Mouse (Mus musculus) embryo, embryonic 10.5 days (tissue): ENCODE measurements around the gene Ccn2.
"Not testable (repeated sequence)": the region's sequence is repeated elsewhere in the genome, so short reads cannot be mapped to it uniquely, and the experiment has no call there.

Experiments
- DNase-seq: peaks from one replicate; pipeline ENCODE4 v3.0.0-alpha.2; 2015; ENCODE audit warnings: low spot score

The Ccn2 gene

DNA sequence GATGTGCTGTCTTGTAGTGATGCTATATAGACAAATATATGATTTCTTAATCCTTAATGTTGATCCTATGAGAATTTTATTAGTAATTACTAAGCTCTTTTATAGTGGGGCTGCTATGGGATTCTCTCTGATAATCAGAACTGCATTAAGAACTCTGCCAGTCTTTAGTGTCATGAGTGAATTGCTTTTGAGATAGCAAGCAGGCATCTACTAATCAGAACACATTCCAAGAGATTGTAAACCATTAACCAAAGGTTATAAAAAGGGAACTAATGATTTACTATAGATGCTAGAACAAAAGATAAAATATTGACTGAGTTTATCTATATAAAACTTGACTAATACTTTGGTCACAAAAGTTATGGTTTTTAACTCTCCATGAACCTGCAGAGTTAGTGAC is 8.5 kb downstream of the Ccn2 start:
- DNase-seq = no peak

DNA sequence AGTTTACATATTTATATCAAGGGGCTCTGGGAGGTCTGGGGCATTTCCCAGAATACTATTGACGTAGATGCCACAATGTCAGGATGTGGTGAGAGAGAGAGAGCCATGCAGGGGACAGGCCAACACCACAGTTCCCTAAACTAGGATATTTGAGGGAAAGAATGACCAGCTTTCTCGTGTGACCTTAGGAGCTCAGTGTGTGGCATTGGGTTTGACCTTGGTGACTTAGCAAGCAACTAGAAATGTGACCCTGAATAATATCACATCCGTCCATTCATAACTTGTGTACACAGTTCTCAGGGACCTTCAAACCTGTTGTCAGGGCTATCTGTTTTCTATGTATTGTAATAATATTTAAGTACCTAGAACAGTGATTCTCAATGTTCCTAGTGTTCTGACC is 13.9 kb downstream of the Ccn2 start:
- no peak for DNase-seq

DNA sequence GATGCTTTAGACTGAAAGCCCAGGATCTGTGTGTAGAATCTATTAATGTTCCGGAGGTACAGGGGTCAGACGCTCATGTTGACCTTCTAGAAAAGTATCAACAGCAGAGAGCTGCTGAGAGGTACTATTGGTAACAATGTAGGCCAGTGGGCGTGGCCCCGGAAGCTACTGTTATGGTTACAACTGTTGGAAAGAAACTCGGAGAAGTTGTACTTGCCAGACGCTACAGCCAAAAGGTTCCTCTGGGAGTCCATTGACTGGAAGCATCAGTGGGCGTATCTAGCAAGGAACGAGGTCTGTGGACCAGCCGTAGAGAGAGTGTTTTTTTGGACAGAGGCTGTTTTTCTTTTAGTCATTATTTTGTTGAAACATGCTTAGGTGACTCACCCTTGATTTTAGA is 14.5 kb downstream of the Ccn2 start:
- no peak for DNase-seq

DNA sequence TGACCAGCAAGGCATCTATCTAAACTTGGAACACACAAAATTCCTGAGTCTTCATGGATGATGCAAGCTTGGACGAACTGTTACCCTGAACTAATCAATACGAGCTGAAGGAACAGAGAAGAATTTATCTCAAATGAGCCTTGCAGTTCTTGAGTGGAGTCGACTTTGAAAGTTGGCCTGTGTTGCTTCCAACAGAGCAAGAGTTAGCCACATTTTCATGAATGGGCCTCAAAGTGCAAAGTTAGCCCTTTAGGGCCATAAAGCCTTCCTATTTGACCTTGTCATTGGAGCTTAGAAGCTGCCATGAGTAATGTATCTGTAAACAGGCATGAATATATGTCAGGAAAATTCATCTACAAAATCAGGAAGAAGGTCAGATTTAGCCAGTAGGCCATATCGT is 19.5 kb downstream of the Ccn2 start:
- no peak for DNase-seq

DNA sequence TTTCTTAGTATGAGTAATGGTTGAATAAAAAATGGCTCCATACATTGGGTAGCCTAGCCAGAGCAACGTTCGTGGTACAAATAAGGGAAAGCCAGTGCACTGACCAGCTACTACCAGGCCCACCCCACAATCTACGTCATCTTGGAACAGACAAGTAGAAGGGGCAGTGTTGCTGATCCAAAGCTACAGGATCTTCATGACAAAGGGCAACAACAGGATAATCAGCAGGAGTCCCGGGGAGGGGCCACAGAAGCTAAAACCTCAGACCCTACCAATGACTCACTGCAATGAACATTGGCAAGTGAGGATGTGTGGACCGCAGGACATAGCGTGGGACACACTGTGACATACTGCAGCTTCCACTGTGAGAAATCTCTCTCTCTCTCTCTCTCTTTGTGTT is 20.6 kb downstream of the Ccn2 start:
- DNase-seq = no peak

DNA sequence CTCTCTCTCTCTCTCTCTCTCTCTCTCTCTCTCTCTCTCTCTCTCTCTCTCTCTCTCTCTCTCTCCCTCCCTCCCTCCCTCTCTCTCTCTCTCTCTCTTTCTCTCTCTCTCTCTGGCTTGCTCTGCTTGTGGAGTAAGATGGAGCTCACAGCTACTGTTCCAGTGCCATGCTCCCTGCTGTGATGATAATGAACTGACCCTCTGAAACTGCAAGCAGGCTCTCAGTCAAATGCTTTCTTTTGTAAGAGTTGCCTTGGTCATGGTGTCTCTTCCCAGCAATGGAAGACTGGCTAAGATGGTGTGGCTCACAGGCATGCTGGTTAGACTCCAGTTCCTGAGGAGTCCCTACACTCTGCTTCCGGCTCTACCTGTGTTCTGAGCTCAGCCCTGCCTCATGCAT is 21.3 kb downstream of the Ccn2 start:
- DNase-seq = not testable (repeated sequence)

DNA sequence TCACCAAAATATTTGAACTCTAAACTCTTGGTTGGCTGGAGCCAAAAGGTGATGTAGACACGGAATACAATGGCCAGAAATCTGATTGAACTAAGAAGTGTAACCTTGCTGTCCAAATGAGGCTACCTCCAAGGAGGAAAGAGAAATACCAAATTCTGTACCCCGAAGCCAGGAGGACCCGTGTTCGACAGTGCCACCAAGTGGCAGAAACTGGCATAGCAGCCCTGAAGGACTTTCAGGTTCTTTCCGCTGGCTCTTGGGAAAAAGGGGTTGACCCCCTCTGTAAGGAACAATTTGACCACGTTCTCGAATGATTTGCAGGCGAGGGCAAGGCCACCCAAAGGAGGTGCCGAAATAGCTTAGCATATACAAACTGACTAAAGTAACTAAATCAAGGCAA is 26.3 kb downstream of the Ccn2 start:
- peak; percentile 74 for DNase-seq

DNA sequence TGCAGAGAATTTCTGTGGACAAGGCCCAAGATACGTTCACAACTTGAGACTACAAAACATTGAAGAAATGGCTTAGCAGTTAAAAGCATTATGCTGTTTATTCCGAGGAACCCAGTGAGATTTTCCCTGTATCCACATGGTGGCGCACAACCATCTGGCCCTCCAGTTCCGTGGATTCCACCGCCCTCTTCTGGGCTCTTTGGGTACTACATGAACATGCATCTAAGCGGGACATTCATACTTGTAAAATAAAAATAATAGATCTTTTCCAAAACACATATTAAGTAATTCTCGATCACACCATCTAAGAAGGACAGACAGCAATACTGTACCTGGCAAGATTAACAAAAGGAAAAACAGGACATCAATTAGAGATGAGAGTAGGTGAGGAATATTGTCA is 27.3 kb downstream of the Ccn2 start:
- peak; percentile 84 for DNase-seq

DNA sequence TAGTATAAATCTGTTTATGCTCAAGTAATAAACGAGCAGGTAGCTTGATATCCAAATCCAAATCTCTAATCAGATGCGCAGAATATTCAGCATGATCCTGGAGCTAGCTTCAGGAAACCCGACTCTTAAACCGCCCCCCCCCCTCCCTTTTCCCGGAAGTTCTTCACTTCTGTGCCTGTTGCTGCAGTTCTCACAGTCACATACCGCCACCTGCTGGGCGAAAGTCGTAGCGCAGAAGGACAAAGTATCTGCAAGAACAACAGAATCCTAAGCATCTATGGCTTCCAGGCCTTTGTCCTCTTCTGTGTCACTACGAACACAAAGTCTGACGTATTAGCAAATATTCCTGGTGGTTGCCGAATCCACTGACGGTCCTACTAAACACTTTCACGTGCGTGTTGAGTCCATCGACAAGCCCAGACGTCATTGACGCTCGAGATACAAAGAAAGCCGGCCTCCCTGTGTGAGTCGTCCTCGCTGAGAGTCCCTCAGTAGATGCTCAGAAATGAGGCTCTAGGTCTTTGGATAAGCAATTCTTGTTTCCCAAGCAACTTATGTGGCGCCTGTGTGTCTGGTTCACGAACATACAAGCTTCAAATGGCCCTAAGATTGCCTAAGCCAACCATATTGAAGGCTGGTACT is 29.9 kb downstream of the Ccn2 start:
- peak; percentile 95 for DNase-seq

DNA sequence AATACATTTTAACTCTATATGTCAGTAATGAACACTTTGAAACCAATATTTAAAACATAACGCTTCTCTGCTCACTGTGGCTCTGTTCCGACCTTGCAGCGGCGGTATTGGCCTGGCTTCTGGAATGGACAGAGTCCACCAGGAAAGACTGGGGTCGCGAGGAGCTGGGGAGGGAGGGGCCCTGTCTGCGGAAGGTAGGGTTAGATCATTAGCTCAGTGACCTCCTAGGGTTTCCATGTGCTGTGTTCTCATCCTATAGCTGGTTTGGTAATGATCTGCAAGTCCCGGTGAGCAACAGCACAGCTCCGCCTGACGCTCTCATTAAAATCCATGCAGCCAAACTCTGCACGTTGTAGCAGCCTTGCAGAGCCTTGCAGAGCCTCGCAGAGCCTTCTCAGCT is 32.0 kb downstream of the Ccn2 start:
- DNase-seq = no peak

DNA sequence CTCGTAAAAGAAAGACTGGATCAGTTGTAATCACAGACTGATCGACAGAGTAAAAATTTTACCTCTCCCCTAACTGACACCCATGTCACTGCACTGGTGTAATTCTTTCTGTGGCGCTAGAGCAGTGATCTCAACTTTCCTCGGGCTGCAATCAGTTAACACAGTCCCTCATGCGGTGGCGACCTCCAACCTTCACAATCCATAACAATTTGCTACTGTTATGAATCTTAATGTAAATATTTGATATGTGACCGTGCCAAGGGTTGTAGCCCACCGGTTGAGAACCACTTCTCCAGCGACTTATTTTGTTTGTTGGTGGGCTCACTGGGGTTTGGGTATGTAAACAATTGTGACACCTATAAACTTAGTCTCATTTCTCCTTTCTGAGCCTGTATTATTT is 33.2 kb downstream of the Ccn2 start:
- no peak for DNase-seq

DNA sequence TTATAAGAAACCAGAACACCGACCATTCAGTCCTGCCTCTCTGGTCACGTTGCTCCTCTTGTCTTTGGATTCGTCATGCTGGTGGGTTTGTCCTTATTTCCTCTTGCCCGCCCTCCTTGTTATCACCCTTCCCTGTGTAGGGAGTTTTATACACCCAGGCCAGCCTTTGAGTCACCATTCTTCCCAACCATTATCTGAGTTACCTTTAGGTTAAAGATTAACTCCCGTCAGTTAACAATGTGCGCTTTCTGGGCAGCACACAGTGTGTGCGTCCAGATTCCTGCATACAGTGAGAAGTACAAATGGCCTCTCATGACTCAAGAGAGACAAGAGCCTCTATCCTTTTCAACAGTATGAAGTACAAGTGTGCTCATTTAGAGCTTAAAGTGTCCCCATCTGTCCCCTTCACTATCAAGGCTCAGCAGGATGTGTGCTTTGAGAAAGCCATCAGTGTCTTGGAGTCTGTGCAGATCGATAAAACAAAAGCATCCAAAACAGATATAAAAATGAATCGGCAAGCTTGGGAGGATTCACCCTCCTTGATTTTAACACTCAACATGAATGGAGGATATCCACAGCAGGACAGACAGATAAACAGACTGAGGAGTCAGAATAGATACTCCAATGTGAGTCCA is 34.0 kb downstream of the Ccn2 start:
- DNase-seq = no peak

DNA sequence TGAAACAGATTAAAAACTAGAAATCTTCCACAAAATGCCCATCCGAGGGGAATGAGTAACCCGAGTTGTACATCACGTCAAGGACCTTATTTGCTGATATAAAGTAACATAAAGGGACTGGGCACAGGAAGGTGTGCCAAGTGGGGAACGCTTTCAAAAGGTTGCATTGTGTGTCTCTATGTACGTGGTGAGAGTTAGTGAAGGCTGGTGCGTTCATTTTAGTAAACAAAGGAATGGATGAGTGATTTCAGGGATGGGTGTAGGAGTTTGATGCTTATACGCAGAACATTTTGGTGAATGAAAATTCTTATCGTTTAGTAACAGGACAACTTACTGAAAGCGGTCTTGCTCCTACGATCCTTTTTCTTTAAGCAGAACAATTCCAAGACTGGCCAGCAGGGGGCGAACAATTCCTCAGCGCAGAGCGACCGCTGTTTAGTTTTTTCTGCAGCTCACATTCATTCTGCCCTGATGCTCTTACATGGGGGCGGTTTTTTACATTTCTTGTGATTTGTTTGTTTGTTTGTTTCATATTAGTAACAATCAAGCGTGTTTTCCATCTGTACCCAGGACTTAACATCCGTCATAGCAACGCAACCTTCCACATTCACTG is 35.3 kb downstream of the Ccn2 start:
- DNase-seq = peak; percentile 87

DNA sequence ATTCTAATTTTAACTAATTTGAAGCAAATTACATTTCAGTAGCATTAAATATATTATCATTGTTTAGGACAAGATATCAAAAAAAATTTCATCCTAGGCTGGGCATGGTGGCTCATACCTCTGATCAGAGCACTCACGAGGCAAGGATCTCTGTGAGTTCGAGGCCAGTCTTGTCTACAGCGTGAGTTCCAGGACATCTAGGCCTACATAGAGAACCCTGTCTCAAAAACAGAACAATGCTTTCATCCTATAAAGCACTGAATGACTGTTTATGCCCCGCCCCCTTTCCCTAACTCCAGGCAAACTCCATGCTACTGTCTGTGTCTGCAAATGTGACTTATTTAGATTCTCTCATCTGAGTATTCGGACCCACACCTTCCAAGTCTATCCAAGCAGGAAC is 35.9 kb downstream of the Ccn2 start:
- DNase-seq = no peak

DNA sequence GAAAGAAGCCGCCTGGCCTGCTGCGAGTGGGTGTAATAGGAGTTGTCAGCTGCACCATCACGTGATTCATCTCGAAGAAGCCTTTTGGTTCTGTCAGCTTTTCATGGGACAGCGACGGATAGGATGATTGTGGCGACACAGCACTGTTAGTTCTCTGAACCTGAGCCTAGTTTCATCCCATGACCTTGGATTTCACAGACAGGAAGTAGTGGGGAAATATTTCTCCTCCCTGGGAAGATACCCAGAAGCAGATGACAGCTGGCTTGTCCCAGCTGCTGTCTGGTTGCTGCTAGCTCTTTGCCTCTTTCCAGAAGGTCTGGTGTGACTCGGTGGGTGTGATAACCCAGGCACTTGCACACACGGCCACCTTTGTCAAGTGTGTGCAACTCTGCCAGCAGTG is 39.0 kb downstream of the Ccn2 start:
- no peak for DNase-seq

DNA sequence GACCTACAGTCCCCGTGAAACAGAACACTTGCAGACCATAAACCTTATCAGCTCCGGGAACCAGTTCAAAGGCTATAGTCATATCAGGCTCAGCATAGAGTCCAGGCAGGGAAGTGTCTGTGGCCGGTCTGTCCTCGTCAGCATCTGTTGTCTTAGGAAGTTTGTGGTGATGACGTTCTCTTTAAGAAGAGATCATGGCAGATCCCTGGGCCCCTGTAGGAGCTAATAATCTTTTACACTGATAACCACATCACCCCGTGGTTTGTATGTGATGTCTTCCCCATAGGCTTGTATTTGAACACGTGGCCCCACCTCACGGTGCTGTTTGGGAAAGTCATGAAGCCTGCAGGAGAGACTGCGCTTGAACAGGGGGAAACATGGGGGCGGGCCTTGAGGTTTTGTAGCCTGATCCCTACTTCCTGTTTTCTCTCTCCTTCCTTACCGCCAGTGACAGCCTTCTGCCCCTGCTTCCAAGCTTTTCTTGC is 40.1 kb downstream of the Ccn2 start:
- DNase-seq = no peak

DNA sequence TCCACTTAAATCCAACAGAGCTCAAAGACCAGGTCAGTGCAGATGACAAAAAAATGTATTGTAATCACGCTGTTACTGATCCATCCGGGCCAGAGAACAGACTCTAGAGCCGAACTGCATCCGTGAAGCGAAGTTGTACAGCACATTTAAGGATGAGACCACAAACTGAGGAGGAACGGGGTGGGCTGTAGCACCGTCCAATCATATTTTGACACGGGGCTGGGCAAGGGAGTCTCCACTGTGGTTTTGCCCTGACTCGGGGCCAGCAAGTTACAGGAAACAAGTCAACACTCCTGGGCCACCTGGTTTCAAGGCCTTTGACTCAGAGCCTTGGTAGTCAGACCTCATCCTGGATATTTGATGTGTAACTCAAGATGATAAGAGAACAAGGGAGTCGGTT is 40.6 kb downstream of the Ccn2 start:
- no peak for DNase-seq

DNA sequence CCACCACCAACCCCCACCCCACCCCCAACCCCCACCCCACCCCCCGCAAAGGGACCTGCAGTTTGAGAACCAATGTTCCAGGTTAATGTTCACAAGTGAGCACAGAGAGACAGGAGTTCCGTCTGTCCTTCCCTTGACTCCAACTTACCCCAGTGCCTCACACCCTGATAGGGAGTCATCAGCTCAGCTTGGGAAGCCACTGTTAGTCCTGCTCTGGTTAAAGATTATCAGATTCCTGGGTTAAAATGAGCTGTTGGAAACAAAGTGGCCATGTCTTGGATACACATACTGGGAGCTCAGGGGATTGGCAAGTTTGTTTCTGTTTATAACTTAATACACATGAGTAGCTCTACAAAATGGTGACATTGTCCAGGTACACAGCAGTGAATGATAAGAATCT is 41.7 kb downstream of the Ccn2 start:
- no peak for DNase-seq

DNA sequence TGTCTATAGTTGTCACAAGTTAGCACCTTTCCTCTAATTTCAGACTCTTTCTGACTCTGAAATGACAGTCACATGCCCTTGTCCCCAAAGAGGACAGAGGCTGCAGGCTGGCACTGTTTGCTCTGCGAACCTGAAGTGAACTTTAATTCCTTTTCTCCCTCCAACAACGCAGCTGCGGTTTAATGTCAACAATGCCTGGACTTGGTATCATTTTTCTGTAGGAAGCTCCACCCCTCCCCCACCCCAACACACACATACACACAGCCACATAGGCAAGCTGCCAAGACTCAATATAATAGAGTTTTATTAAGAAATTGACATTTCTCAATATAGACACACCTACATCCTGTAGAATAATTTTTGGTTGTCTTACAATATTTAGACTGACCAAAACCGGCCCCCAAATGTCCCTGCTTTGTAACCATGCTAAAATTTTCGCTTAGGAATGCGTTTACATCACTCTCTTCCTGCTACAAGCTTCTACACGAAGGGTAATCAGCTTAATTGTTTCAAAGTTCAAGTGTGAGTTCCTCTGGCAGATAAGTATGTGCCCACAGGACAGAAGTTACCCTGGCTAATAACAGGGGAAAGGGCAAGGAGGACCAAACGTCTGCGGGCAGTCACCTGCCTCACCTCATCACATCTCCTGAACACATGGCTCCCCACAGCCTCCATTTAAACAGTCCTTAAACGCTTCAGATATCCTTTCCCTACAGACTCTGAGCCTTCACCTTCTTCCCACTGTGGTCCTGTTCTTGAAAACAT is 43.2 kb downstream of the Ccn2 start:
- no peak for DNase-seq

DNA sequence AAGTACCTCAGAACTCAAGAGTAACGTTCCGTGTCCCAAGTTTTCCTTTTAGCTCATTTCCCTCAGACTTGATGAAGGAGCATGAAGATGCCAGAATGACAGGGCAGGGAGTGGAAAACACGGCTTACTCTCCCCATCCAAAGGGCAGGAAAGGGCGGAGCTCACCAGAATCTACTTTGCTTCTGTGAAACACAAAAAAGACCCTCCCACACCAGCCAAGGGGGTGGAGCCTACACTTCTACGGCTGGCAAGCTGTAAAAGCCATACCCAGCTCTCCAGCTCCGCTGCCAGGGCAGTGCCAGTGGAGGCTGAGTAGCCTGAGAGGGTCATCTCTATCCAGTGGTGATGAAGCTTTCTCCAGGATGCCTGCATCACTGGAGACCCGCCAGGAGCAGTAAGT is 44.4 kb downstream of the Ccn2 start:
- no peak for DNase-seq

DNA sequence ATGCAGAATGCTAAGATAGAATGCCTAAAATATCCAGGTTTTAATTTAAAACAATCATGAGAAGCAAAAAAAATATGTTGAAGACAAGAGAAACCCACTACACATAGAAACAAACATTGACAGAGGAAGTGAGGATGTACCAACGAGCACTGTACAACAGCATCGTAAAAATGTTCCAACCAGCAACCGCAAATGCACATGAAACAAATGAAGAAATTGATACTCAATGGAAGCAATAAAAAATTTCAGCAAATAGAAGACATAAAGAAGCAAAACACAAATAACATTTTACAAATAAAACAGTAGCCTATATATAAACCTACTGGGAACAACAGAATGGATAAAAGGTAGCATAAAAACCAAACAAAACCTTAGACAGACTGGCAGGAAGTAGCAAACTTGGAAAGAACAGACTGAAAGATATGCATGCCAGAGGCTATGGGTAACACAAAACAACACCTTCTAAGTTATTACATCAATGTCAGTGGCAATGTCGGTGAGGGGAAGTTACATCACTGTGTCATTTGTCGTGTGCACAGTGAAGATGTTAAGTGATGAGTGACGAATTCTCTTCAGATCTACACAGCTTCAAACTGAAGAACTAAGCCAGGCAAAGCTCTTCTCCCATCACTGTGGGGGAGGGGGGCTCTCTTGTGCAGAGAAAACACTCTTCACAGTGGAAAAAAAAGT is 45.1 kb downstream of the Ccn2 start:
- no peak for DNase-seq

DNA sequence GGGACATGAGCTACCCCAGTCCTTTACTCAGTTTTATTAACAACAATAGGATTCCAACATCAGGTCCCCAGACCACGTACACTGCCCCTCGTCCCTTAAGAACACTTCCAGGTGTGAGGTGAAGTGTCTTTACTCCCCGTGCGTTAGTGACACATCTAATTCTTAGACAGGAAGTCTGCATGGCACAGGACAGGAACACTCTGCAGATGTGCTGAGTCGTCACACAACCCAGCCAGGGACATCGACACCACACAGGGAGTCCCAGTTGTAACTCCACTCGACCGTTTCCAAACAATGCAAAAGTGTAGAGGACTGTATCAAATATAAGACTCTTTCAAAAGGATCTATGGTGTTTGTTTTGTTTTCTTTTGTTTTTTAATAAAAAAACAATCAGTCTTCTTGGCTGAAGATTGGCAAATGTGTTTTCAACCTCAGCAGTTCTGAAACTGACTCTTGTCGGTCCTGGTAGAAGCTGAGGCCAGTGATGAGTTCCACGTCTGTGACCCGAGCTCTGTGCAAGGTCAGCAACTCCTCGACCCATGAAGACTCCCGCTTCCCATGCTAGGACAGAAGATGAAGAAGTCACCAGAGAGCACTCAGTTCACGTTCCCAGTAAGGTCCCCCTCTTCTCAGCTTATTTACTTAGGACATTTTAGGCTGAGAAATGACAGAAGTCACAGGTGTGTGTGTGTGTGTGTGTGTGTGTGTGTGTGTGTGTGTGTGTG is 46.3 kb downstream of the Ccn2 start:
- DNase-seq = no peak
